Mouse (Mus musculus): Measurements from ENCODE around the gene Cdon. TPM values are rescaled to one million over a fixed set of nuclear protein-coding genes. Genes with fewer than 3 reads are reported as not detected.

Cdon gene
- polyA plus RNA-seq, 1 experiment from 2014 or later = 1.0 TPM

GRCm38 (mm10) chr9:35508234-35508633 lies 87.3 kb downstream of the Cdon start:
- H3K9me3 ChIP-seq (replicated peaks) = no peaks in the 10 kb centered on the region
- peaks cover 2% of the 10 kb centered on the region; the same call in 1 of the 2 replicates for H3K27me3 ChIP-seq (replicated peaks)
- no peaks in the 10 kb centered on the region for H3K4me1 ChIP-seq
- no peaks in the 10 kb centered on the region for H3K36me3 ChIP-seq
- WGBS (ENCODE audit: insufficient replicate concordance) = 57% methylated on average over 8 of the region's 8 CpGs
- H3K27ac ChIP-seq = no peak overlapping the region
- no peak for ATAC-seq
- no peak overlapping the region for H3K9ac ChIP-seq
- H3K4me2 ChIP-seq = no peak overlapping the region
- H3K4me3 ChIP-seq = no peak overlapping the region

- H3K4me2 ChIP-seq = no peak overlapping the region
- H3K4me3 ChIP-seq = no peak overlapping the region
- no peaks in the 10 kb centered on the region for H3K36me3 ChIP-seq
- WGBS (ENCODE audit: insufficient replicate concordance) = 55% methylated on average over 4 of the region's 4 CpGs
- peaks cover 6% of the 10 kb centered on the region; the same call in 1 of the 2 replicates for H3K27me3 ChIP-seq (replicated peaks)
- H3K9me3 ChIP-seq (replicated peaks) = no peaks in the 10 kb centered on the region
- ATAC-seq = no peak
- no peaks in the 10 kb centered on the region for H3K4me1 ChIP-seq
- no peak overlapping the region for H3K27ac ChIP-seq
- no peak overlapping the region for H3K9ac ChIP-seq
Measured at GRCm38 (mm10) chr9:35513900-35514299, 93.0 kb downstream of the Cdon start.

- no peaks in the 10 kb centered on the region for H3K4me1 ChIP-seq
- ATAC-seq = no peak
- H3K36me3 ChIP-seq = no peaks in the 10 kb centered on the region
- no peak overlapping the region for H3K9ac ChIP-seq
- no peak overlapping the region for H3K4me2 ChIP-seq
- no peak overlapping the region for H3K4me3 ChIP-seq
- 53% methylated on average over 5 of the region's 5 CpGs for WGBS (ENCODE audit: insufficient replicate concordance)
- H3K9me3 ChIP-seq (replicated peaks) = no peaks in the 10 kb centered on the region
- peaks cover 4% of the 10 kb centered on the region; the same call in 1 of the 2 replicates for H3K27me3 ChIP-seq (replicated peaks)
- no peak overlapping the region for H3K27ac ChIP-seq
Measured at GRCm38 (mm10) chr9:35516182-35516581, 95.3 kb downstream of the Cdon start.

GRCm38 (mm10) chr9:35516711-35517110 lies 95.8 kb downstream of the Cdon start:
- Histone ChIP-seq H3K9ac (no peak overlapping the region), H3K27me3 (replicated peaks) (peaks cover 4% of the 10 kb centered on the region; the same call in 1 of the 2 replicates), H3K4me1 (no peaks in the 10 kb centered on the region), H3K27ac (no peak overlapping the region), H3K4me3 (no peak overlapping the region), H3K36me3 (no peaks in the 10 kb centered on the region), H3K9me3 (replicated peaks) (no peaks in the 10 kb centered on the region), H3K4me2 (no peak overlapping the region)
- ATAC-seq = no peak
- WGBS (ENCODE audit: insufficient replicate concordance) = 67% methylated on average over 16 of the region's 16 CpGs

GRCm38 (mm10) chr9:35518169-35518568 lies 97.2 kb downstream of the Cdon start, which contains the start of gene Gm1113:
Gene Gm1113 (minus strand): TSS chr9:35518269.
- no peak for ATAC-seq

GRCm38 (mm10) chr9:35520631-35521348 lies 99.9 kb downstream of the Cdon start:
- H3K27ac ChIP-seq = no peak overlapping the region
- 0 out of 2 replicates have a peak, but pooled peaks cover 4% of the 10 kb centered on the region for H3K27me3 ChIP-seq (replicated peaks)
- ATAC-seq = no peak
- no peak overlapping the region for H3K4me2 ChIP-seq
- WGBS (ENCODE audit: insufficient replicate concordance) = 57% methylated on average over 6 of the region's 6 CpGs
- H3K9ac ChIP-seq = no peak overlapping the region
- no peaks in the 10 kb centered on the region for H3K9me3 ChIP-seq (replicated peaks)
- no peaks in the 10 kb centered on the region for H3K36me3 ChIP-seq
- H3K4me1 ChIP-seq = no peaks in the 10 kb centered on the region
- no peak overlapping the region for H3K4me3 ChIP-seq

More at GRCm38 (mm10) chr9:35518169-35518568, 97.2 kb downstream of the Cdon start, which contains the start of gene Gm1113:
- no peak within 1 kb of the TSS for H3K4me3 ChIP-seq
- no peak within 1 kb of the TSS for H3K4me2 ChIP-seq
- no peaks in the 10 kb centered on the region for H3K4me1 ChIP-seq
- H3K27ac ChIP-seq = no peak within 1 kb of the TSS
- 0 out of 2 replicates have a peak, but pooled peaks cover 4% of the 10 kb centered on the region for H3K27me3 ChIP-seq (replicated peaks)
- no peaks in the 10 kb centered on the region for H3K36me3 ChIP-seq
- no peak within 1 kb of the TSS for H3K9ac ChIP-seq
- 50% methylated on average over 3 of the region's 3 CpGs for WGBS (ENCODE audit: insufficient replicate concordance)
- H3K9me3 ChIP-seq (replicated peaks) = no peaks in the 10 kb centered on the region

GRCm38 (mm10) chr9:35522241-35522640 lies 101.3 kb downstream of the Cdon start:
- H3K4me2 ChIP-seq = no peak overlapping the region
- WGBS (ENCODE audit: insufficient replicate concordance) = 60% methylated on average over 2 of the region's 2 CpGs

GRCm38 (mm10) chr9:35522821-35523515 lies 102.0 kb downstream of the Cdon start:
- no peaks in the 10 kb centered on the region for H3K27me3 ChIP-seq (replicated peaks)
- H3K4me1 ChIP-seq = no peaks in the 10 kb centered on the region
- H3K4me2 ChIP-seq = no peak overlapping the region
- H3K4me3 ChIP-seq = no peak overlapping the region
- no peak for ATAC-seq
- H3K36me3 ChIP-seq = no peaks in the 10 kb centered on the region
- no peaks in the 10 kb centered on the region for H3K9me3 ChIP-seq (replicated peaks)
- 46% methylated on average over 1 of the region's 1 CpGs for WGBS (ENCODE audit: insufficient replicate concordance)
- H3K27ac ChIP-seq = no peak overlapping the region
- H3K9ac ChIP-seq = no peak overlapping the region

More at GRCm38 (mm10) chr9:35522241-35522640, 101.3 kb downstream of the Cdon start:
- no peak overlapping the region for H3K9ac ChIP-seq
- ATAC-seq = no peak
- H3K4me3 ChIP-seq = no peak overlapping the region
- no peaks in the 10 kb centered on the region for H3K9me3 ChIP-seq (replicated peaks)
- H3K4me1 ChIP-seq = no peaks in the 10 kb centered on the region
- H3K27me3 ChIP-seq (replicated peaks) = no peaks in the 10 kb centered on the region
- no peak overlapping the region for H3K27ac ChIP-seq
- H3K36me3 ChIP-seq = no peaks in the 10 kb centered on the region

GRCm38 (mm10) chr9:35523541-35523940 lies 102.6 kb downstream of the Cdon start:
- 49% methylated on average over 5 of the region's 5 CpGs for WGBS (ENCODE audit: insufficient replicate concordance)
- no peak for ATAC-seq
- no peak overlapping the region for H3K4me2 ChIP-seq
- no peaks in the 10 kb centered on the region for H3K36me3 ChIP-seq
- H3K27ac ChIP-seq = no peak overlapping the region
- H3K4me1 ChIP-seq = no peaks in the 10 kb centered on the region
- no peak overlapping the region for H3K4me3 ChIP-seq
- no peaks in the 10 kb centered on the region for H3K27me3 ChIP-seq (replicated peaks)
- H3K9me3 ChIP-seq (replicated peaks) = no peaks in the 10 kb centered on the region
- no peak overlapping the region for H3K9ac ChIP-seq

GRCm38 (mm10) chr9:35523941-35524411 lies 103.0 kb downstream of the Cdon start:
- H3K4me1 ChIP-seq = no peaks in the 10 kb centered on the region
- H3K27me3 ChIP-seq (replicated peaks) = no peaks in the 10 kb centered on the region
- H3K27ac ChIP-seq = no peak overlapping the region
- peak; percentile 49; the same call in 1 of the 2 replicates for ATAC-seq
- H3K4me3 ChIP-seq = no peak overlapping the region
- H3K9ac ChIP-seq = no peak overlapping the region
- no peaks in the 10 kb centered on the region for H3K36me3 ChIP-seq
- no peak overlapping the region for H3K4me2 ChIP-seq
- 24% methylated on average over 7 of the region's 7 CpGs for WGBS (ENCODE audit: insufficient replicate concordance)
- no peaks in the 10 kb centered on the region for H3K9me3 ChIP-seq (replicated peaks)

GRCm38 (mm10) chr9:35529141-35529540 lies 108.2 kb downstream of the Cdon start:
- no peak overlapping the region for H3K4me3 ChIP-seq
- no peak for ATAC-seq
- no peak overlapping the region for H3K4me2 ChIP-seq
- H3K36me3 ChIP-seq = no peaks in the 10 kb centered on the region
- H3K27me3 ChIP-seq (replicated peaks) = no peaks in the 10 kb centered on the region
- H3K9me3 ChIP-seq (replicated peaks) = no peaks in the 10 kb centered on the region
- WGBS (ENCODE audit: insufficient replicate concordance) = 53% methylated on average over 3 of the region's 3 CpGs
- no peak overlapping the region for H3K9ac ChIP-seq
- H3K4me1 ChIP-seq = no peaks in the 10 kb centered on the region
- H3K27ac ChIP-seq = no peak overlapping the region

- Histone ChIP-seq H3K4me1 (0 out of 2 replicates have a peak, but pooled peaks cover under 1% of the 10 kb centered on the region), H3K9ac (no peak overlapping the region), H3K9me3 (replicated peaks) (no peaks in the 10 kb centered on the region), H3K36me3 (no peaks in the 10 kb centered on the region), H3K27ac (no peak overlapping the region), H3K4me2 (no peak overlapping the region), H3K4me3 (no peak overlapping the region), H3K27me3 (replicated peaks) (no peaks in the 10 kb centered on the region)
- no peak for ATAC-seq
- 31% methylated on average over 1 of the region's 1 CpGs for WGBS (ENCODE audit: insufficient replicate concordance)
Measured at GRCm38 (mm10) chr9:35529796-35530195, 108.9 kb downstream of the Cdon start.
